In genomic region chr8:48109856-48110780, GRCm38 (mm10) we compare ENCODE assay signal across 8 mouse cellular contexts. TPM values are rescaled to one million over a fixed set of nuclear protein-coding genes. Genes with fewer than 3 reads are reported as not detected.
A peak's percentile ranks its signal among the peaks of the same experiment; 100 is the strongest.
DNase-seq lines count a peak whose midpoint lies in the region; ATAC-seq and TF ChIP-seq lines count a peak whose summit lies in the region.

No protein-coding gene starts in this region.

- H3K9ac ChIP-seq in ES-E14 (ENCODE audit: insufficient read depth, low read depth, low read length, poor library complexity, severe bottlenecking), result peak overlapping the region; percentile 90
- H3K9ac ChIP-seq in forebrain, postnatal 0 days, result peak overlapping the region; percentile 67

- peak; percentile 70 for DNase-seq in ES-E14 (ENCODE audit: low read depth, low spot score)
- peak; percentile 78 for DNase-seq in forebrain, postnatal 0 days
- peak; percentile 76 for DNase-seq in hindbrain, embryonic 10.5 days (ENCODE audit: low spot score)
- peak; percentile 29 to 57 for DNase-seq in layer of hippocampus, postnatal 25 days (ENCODE audit: extremely low spot score in 1 of 2, low spot score in 1 of 2)
- peak; percentile 31 for DNase-seq in lung, postnatal 14 days
- DNase-seq in retina, adult 2 months (ENCODE audit: low read depth, low spot score), result peak; percentile 13
- DNase-seq in thymus, postnatal 25 days, result peak; percentile 49

- peaks cover 12% of the 10 kb centered on the region for H3K36me3 ChIP-seq in ES-E14 (ENCODE audit: control insufficient read depth, insufficient read depth, low read length, poor library complexity, severe bottlenecking)
- no peaks in the 10 kb centered on the region for H3K36me3 ChIP-seq in forebrain, postnatal 0 days (ENCODE audit: insufficient read depth)
- H3K36me3 ChIP-seq in hindbrain, embryonic 10.5 days, result peaks cover 25% of the 10 kb centered on the region

- H3K4me2 ChIP-seq in forebrain, postnatal 0 days (ENCODE audit: low read depth), result peak overlapping the region; percentile 84

- peak; percentile 74 for ATAC-seq in cerebellum, adult (ENCODE audit: insufficient number of reproducible peaks, low FRiP score, low TSS enrichment)
- peak; percentile 94 for ATAC-seq in forebrain, postnatal 0 days

- peak overlapping the region; percentile 81 for H3K27ac ChIP-seq in ES-E14 (ENCODE audit: insufficient read depth, low read depth, low read length, poor library complexity, severe bottlenecking)
- H3K27ac ChIP-seq in forebrain, postnatal 0 days (ENCODE audit: low read depth, low read length), result peak overlapping the region; percentile 41; the same call in 1 of the 2 replicates
- peak overlapping the region; percentile 95 for H3K27ac ChIP-seq in hindbrain, embryonic 10.5 days

- 4% methylated on average over 57 of the region's 61 CpGs for WGBS in forebrain, postnatal 0 days
- WGBS in hindbrain, embryonic 10.5 days, result under 1% methylated on average over 61 of the region's 61 CpGs

- no peaks in the 10 kb centered on the region; the same call in 1 of the 2 replicates for H3K9me3 ChIP-seq in ES-E14 (ENCODE audit: control insufficient read depth, insufficient read depth, low read depth, low read length)
- H3K9me3 ChIP-seq in forebrain, postnatal 0 days (ENCODE audit: low read length), result no peaks in the 10 kb centered on the region
- H3K9me3 ChIP-seq in hindbrain, embryonic 10.5 days, result peaks cover 7% of the 10 kb centered on the region

- H3K27me3 ChIP-seq in forebrain, postnatal 0 days (ENCODE audit: insufficient read depth, low read length), result no peaks in the 10 kb centered on the region
- H3K27me3 ChIP-seq in hindbrain, embryonic 10.5 days (ENCODE audit: insufficient read depth, poor library complexity, severe bottlenecking), result no peaks in the 10 kb centered on the region

- no peak for TF ChIP-seq CTCF in forebrain, postnatal 0 days (IDR thresholded peaks at IDR 0.05; ENCODE audit: low read depth)

- peaks cover 2 to 4% of the 10 kb centered on the region in 2 experiments; a peak in 3 of 4 replicates for H3K4me1 ChIP-seq in ES-E14 (ENCODE audit: control insufficient read depth in 2 of 2, insufficient read depth in 2 of 2, low read length in 2 of 2, poor library complexity in 1 of 2)
- H3K4me1 ChIP-seq in forebrain, postnatal 0 days (ENCODE audit: insufficient read depth), result 0 out of 2 replicates have a peak, but pooled peaks cover 4% of the 10 kb centered on the region
- peaks cover 15% of the 10 kb centered on the region for H3K4me1 ChIP-seq in hindbrain, embryonic 10.5 days (replicated peaks)

- in situ Hi-C loops in ES-E14 (cut with MboI; ENCODE audit: low sequenced_read_pairs in 2 of 2, unreplicated experiment in 2 of 2), result no loop called here

- peak overlapping the region; percentile 95 to 98 for H3K4me3 ChIP-seq in ES-E14 (ENCODE audit: insufficient read depth in 1 of 2, low read depth in 1 of 2, low read length in 2 of 2, poor library complexity in 1 of 2, severe bottlenecking in 1 of 2)
- peak overlapping the region; percentile 77 for H3K4me3 ChIP-seq in forebrain, postnatal 0 days (ENCODE audit: low read depth, low read length)
- H3K4me3 ChIP-seq in hindbrain, embryonic 10.5 days, result peak overlapping the region; percentile 84

TF ChIP-seq in ES-E14, 5 proteins besides CTCF, POLR2A, EP300 and RAD21:
- TF ChIP-seq HCFC1 (IDR thresholded peaks at IDR 0.05; ENCODE audit: borderline replicate concordance, insufficient read depth, low read length) (peak; percentile 44; the same call in 1 of the 2 replicates), MAFK (IDR thresholded peaks at IDR 0.05; ENCODE audit: insufficient read depth, low read depth, low read length) (no peak), ZC3H11A (IDR thresholded peaks at IDR 0.05; ENCODE audit: borderline replicate concordance, low read depth, low read length) (no peak), ZNF384 (IDR thresholded peaks at IDR 0.05; ENCODE audit: low read depth, low read length) (no peak), CHD2 (IDR thresholded peaks at IDR 0.05; ENCODE audit: low read depth, low read length) (no peak)
TF ChIP-seq in ES-E14: peak in this region for 1.

RNA-seq across cellular contexts. Expression of gene Dctd, which starts 11.2 kb away (rescaled TPM):
- 50.4 and 59.6 TPM in 2 replicates for total RNA-seq in ES-E14 (2012; rRNA removed)
- total RNA-seq in forebrain, postnatal 0 days (2014; rRNA removed), result 21.5 and 26.2 TPM in 2 replicates
- polyA plus RNA-seq in forebrain, postnatal 0 days (2015; fragmentation: Nextera tagmentation; extraction: Ambion mirVana), result 13.4 and 13.9 TPM in 2 replicates
- 27.8 and 41.0 TPM in 2 replicates for polyA plus RNA-seq in hindbrain, embryonic 10.5 days (2016; fragmentation: Nextera tagmentation; extraction: Ambion mirVana)
- 1 to 10 TPM; 6.2 to 6.8 TPM for total RNA-seq in layer of hippocampus, postnatal 25 days (2021)

Comparison
In these comparisons a context has a peak if more than half of its experiments do, and no peak if none do; other contexts are left out.
1. Peak in every context shown above with its lines: DNase-seq, ATAC-seq, H3K4me3 ChIP-seq and H3K27ac ChIP-seq.
2. DNase-seq: peak in every context shown above with its lines; median percentile 78 in forebrain, postnatal 0 days; 76 in hindbrain, embryonic 10.5 days; 70 in ES-E14; 49 in thymus, postnatal 25 days; 43 in layer of hippocampus, postnatal 25 days; 31 in lung, postnatal 14 days; 13 in retina, adult 2 months.
3. H3K27ac ChIP-seq: peak in every context shown above with its lines; median percentile 95 in hindbrain, embryonic 10.5 days; 81 in ES-E14; 41 in forebrain, postnatal 0 days.